ENCODE assay signal across 8 mouse cellular contexts in genomic region chr5:125148173-125148572, GRCm38 (mm10). TPM values are rescaled to one million over a fixed set of nuclear protein-coding genes. Genes with fewer than 3 reads are reported as not detected.
DNase-seq lines count a peak whose midpoint lies in the region; ATAC-seq lines count a peak whose summit lies in the region.

No protein-coding gene starts in this region.

- peaks cover 70% of the 10 kb centered on the region for H3K4me1 ChIP-seq in hindbrain, embryonic 15.5 days (replicated peaks)
- H3K4me1 ChIP-seq in stomach, embryonic 15.5 days, result peaks cover 72% of the 10 kb centered on the region

- peak; percentile 95 for DNase-seq in heart, adult 11 months
- DNase-seq in heart, adult 9 months (ENCODE audit: low spot score in 2 of 2), result no peak
- DNase-seq in lung, postnatal 10 days, result peak; percentile 63
- DNase-seq in lung, postnatal 14 days, result no peak
- no peak for DNase-seq in cerebellum, adult 9-10 months

- H3K36me3 ChIP-seq in hindbrain, embryonic 15.5 days, result no peaks in the 10 kb centered on the region
- no peaks in the 10 kb centered on the region for H3K36me3 ChIP-seq in stomach, embryonic 15.5 days

- 41% methylated on average over 10 of the region's 10 CpGs for WGBS in hindbrain, embryonic 15.5 days
- 72% methylated on average over 10 of the region's 10 CpGs for WGBS in stomach, embryonic 15.5 days

- H3K27ac ChIP-seq in hindbrain, embryonic 15.5 days (replicated peaks), result peak overlapping the region; percentile 64
- 0 out of 2 replicates have a peak overlapping the region, but pooled peaks have one; percentile 44 for H3K27ac ChIP-seq in stomach, embryonic 15.5 days

- no peak for ATAC-seq in hindbrain, embryonic 15.5 days (ENCODE audit: low FRiP score, low read depth)
- no peak for ATAC-seq in stomach, embryonic 15.5 days (ENCODE audit: insufficient read depth, low FRiP score, low read depth)
- no peak for ATAC-seq in frontal cortex, adult (ENCODE audit: low TSS enrichment)

- no peak overlapping the region for H3K4me3 ChIP-seq in hindbrain, embryonic 15.5 days
- H3K4me3 ChIP-seq in stomach, embryonic 15.5 days (replicated peaks), result no peak overlapping the region

- H3K27me3 ChIP-seq in hindbrain, embryonic 15.5 days, result no peaks in the 10 kb centered on the region
- H3K27me3 ChIP-seq in stomach, embryonic 15.5 days (replicated peaks), result no peaks in the 10 kb centered on the region

- no peak overlapping the region for H3K4me2 ChIP-seq in hindbrain, embryonic 15.5 days
- H3K4me2 ChIP-seq in stomach, embryonic 15.5 days, result no peak overlapping the region

- H3K9me3 ChIP-seq in hindbrain, embryonic 15.5 days, result no peaks in the 10 kb centered on the region
- no peaks in the 10 kb centered on the region for H3K9me3 ChIP-seq in stomach, embryonic 15.5 days

- no peak overlapping the region for H3K9ac ChIP-seq in hindbrain, embryonic 15.5 days
- no peak overlapping the region for H3K9ac ChIP-seq in stomach, embryonic 15.5 days

RNA-seq across cellular contexts. Expression of gene Ncor2, which starts 30.8 kb away (rescaled TPM):
- polyA plus RNA-seq in hindbrain, embryonic 15.5 days (2015; fragmentation: Nextera tagmentation; extraction: Ambion mirVana), result 26.3 and 28.7 TPM in 2 replicates
- 26.7 and 32.5 TPM in 2 replicates for polyA plus RNA-seq in stomach, embryonic 15.5 days (2015; fragmentation: Nextera tagmentation; extraction: Ambion mirVana)

Comparison
In these comparisons a context has a peak if more than half of its experiments do, and no peak if none do; other contexts are left out.
1. DNase-seq: peak in heart, adult 11 months (single experiment) and lung, postnatal 10 days (single experiment); none in heart, adult 9 months (0 of 2), lung, postnatal 14 days (single experiment) and cerebellum, adult 9-10 months (single experiment).